Mouse (Mus musculus): ENCODE measurements around the gene Bcat2. TPM values are rescaled to one million over a fixed set of nuclear protein-coding genes. Genes with fewer than 3 reads are reported as not detected.

Bcat2 gene
- total and polyA plus RNA-seq, 3 experiments = 13.5 to 65.6 (median 30.9) TPM

DNA sequence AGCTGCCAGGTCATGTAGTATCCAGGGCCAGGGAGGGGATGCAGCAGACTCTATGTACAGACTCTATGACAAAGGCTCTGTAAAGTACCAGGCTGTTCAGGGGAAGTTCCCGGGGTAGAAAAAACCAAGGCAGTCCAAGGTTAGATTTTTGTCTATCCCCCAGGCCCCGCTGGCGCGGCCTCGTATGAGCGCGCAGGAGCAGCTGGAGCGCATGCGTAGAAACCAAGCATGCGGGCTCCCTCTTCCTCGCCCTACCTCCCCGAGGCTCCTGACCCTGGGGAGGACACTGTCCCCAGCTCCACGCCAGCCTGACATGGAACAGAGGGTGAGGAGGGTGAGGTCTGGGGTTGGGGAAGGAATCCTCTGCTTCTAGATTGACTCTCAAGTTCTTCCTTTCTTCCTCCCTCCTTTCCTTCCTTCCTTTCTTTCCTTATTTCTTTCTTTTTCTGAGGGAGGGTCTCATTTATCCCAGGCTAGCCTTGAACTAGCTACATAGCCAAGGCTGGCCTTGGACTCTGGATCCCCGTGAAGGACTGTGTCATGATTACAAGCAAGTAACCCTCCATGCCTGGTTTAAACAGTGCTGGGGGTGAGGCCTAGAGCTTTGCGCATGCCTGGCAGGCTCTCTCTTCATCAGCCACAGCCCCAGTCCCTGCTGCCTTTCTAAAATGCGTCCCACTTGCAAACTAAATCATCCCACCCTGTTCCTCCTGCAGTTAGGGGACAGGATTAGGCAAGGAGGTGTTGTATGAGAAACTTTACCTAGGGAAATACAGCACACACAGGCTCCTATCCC is 20.1 kb upstream of the Bcat2 start:
- dilution Hi-C loops (cut with MboI; ENCODE audit: extremely low pct_ligation_motif_present, extremely low pct_unique_long_range_greater_than_20kb, low sequenced_read_pairs) (no loop called here), in situ Hi-C loops (cut with MboI; ENCODE audit: low pct_ligation_motif_present, low pct_unique_long_range_greater_than_20kb, low sequenced_read_pairs) (no loop called here)
- peaks cover 0 to 33% of the 10 kb centered on the region in 2 experiments; a peak in 2 of 4 replicates for H3K4me1 ChIP-seq (ENCODE audit: control insufficient read depth in 1 of 2, insufficient read depth in 2 of 2)
- no peaks in the 10 kb centered on the region for H3K27me3 ChIP-seq (replicated peaks)
- DNase-seq (ENCODE audit: extremely low read depth) = no peak
- no peak overlapping the region for H3K27ac ChIP-seq (ENCODE audit: insufficient read depth, low read depth)
- H3K4me3 ChIP-seq (replicated peaks in 1 of 3; ENCODE audit: low read depth in 2 of 3, low read length in 2 of 3, poor library complexity in 1 of 3) = no peak overlapping the region
- TF ChIP-seq HCFC1 (IDR thresholded peaks at IDR 0.05; ENCODE audit: low read depth, low read length) = no peak
- TF ChIP-seq ZNF384 (IDR thresholded peaks at IDR 0.05; ENCODE audit: low read depth, low read length) = no peak
- TF ChIP-seq POLR2AphosphoS2 (IDR thresholded peaks at IDR 0.05; ENCODE audit: low read depth, low read length) = no peak
- no peak for TF ChIP-seq NRF1 (IDR thresholded peaks at IDR 0.05; ENCODE audit: low read depth, low read length)
- no peak for TF ChIP-seq ZKSCAN1 (IDR thresholded peaks at IDR 0.05; ENCODE audit: borderline replicate concordance, low read depth, low read length)
- TF ChIP-seq ETS1 (conservative IDR thresholded peaks at IDR 0.05; ENCODE audit: low read depth, low read length) = no peak
- TF ChIP-seq IRF4 (IDR thresholded peaks at IDR 0.05; ENCODE audit: low read depth, low read length) = no peak
- TF ChIP-seq TCF12 (IDR thresholded peaks at IDR 0.05; ENCODE audit: low read depth, low read length) = no peak
- no peak for TF ChIP-seq SIN3A (IDR thresholded peaks at IDR 0.05; ENCODE audit: low read length)
- TF ChIP-seq USF1 (IDR thresholded peaks at IDR 0.05; ENCODE audit: low read depth, low read length) = no peak
- no peak for TF ChIP-seq MAZ (IDR thresholded peaks at IDR 0.05; ENCODE audit: low read depth, low read length)
- no peak for TF ChIP-seq MXI1 (IDR thresholded peaks at IDR 0.05; ENCODE audit: low read depth, low read length)
- TF ChIP-seq UBTF (IDR thresholded peaks at IDR 0.05; ENCODE audit: low read depth, low read length) = no peak
- no peaks in the 10 kb centered on the region for H3K9me3 ChIP-seq (replicated peaks; ENCODE audit: low read length)
- H3K9ac ChIP-seq (ENCODE audit: insufficient read depth, low read depth) = no peak overlapping the region
- H3K4me2 ChIP-seq (ENCODE audit: insufficient read depth, low read depth, poor library complexity, severe bottlenecking) = no peak overlapping the region
- H3K79me2 ChIP-seq (replicated peaks; ENCODE audit: control insufficient read depth, extremely low read depth, insufficient read depth, poor library complexity, severe bottlenecking) = no peaks in the 10 kb centered on the region
- H3K36me3 ChIP-seq (replicated peaks in 1 of 2; ENCODE audit: control insufficient read depth in 1 of 2, insufficient read depth in 1 of 2, low read length in 1 of 2) = no peaks in the 10 kb centered on the region

DNA sequence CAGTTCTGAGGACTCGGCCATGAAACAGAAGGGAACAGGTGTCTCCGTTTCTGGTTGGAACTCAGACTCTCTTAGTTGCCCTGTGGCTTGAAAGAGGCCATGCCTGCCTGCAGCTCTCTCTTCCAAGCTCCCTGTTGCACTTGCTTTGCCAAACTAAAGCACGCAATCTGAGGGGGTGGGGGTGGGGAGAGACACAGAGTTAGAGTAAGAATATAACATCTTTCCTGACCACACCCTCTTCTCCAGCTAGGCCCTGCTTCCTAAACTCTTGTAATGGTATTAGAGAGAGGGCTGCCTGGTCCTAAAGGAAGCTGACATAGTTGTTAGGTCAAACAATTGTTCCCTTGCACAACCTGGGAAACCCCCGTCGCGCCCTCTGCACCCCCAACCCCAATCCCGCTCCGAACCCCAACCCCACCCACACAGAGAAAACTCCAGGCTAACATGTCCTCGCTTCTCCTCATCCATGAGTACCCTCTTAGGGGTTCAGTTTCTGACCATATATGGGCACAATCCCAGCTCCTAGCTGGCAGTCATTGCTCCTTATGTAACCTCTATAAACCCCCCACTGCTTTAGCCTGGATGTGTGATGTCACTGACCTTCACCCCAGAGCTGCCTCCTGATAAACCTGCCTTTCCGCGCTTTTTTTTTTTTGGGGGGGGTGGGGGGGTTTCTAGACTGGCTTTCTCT is 19.0 kb upstream of the Bcat2 start:
- Histone ChIP-seq H3K79me2 (replicated peaks; ENCODE audit: control insufficient read depth, extremely low read depth, insufficient read depth, poor library complexity, severe bottlenecking) (no peaks in the 10 kb centered on the region), H3K9me3 (replicated peaks; ENCODE audit: low read length) (no peaks in the 10 kb centered on the region), H3K4me1 (ENCODE audit: control insufficient read depth in 1 of 2, insufficient read depth in 2 of 2) (peaks cover 0 to 35% of the 10 kb centered on the region in 2 experiments; a peak in 2 of 4 replicates), H3K4me3 (replicated peaks in 1 of 3; ENCODE audit: low read depth in 2 of 3, low read length in 2 of 3, poor library complexity in 1 of 3) (no peak overlapping the region), H3K27me3 (replicated peaks) (no peaks in the 10 kb centered on the region), H3K27ac (ENCODE audit: insufficient read depth, low read depth) (no peak overlapping the region), H3K36me3 (replicated peaks in 1 of 2; ENCODE audit: control insufficient read depth in 1 of 2, insufficient read depth in 1 of 2, low read length in 1 of 2) (no peaks in the 10 kb centered on the region), H3K4me2 (ENCODE audit: insufficient read depth, low read depth, poor library complexity, severe bottlenecking) (no peak overlapping the region), H3K9ac (ENCODE audit: insufficient read depth, low read depth) (no peak overlapping the region)
- no peak for TF ChIP-seq EP300 (IDR thresholded peaks at IDR 0.05; ENCODE audit: low read length)
- no peak for TF ChIP-seq NELFE (IDR thresholded peaks at IDR 0.05; ENCODE audit: low read depth, low read length)
- in situ Hi-C loops (cut with MboI; ENCODE audit: low pct_ligation_motif_present, low pct_unique_long_range_greater_than_20kb, low sequenced_read_pairs) = no loop called here
- DNase-seq (ENCODE audit: extremely low read depth) = no peak
- dilution Hi-C loops (cut with MboI; ENCODE audit: extremely low pct_ligation_motif_present, extremely low pct_unique_long_range_greater_than_20kb, low sequenced_read_pairs) = no loop called here
